Comparison of ENCODE assay signal across 8 mouse cellular contexts in genomic region chr1:131526371-131527270, GRCm38 (mm10). TPM values are rescaled to one million over a fixed set of nuclear protein-coding genes. Genes with fewer than 3 reads are reported as not detected.
DNase-seq lines count a peak whose midpoint lies in the region; ATAC-seq and TF ChIP-seq lines count a peak whose summit lies in the region.

No protein-coding gene starts in this region.

- H3K27me3 ChIP-seq in embryonic facial prominence, embryonic 10.5 days (replicated peaks; ENCODE audit: low read depth, poor library complexity, severe bottlenecking): no peaks in the 10 kb centered on the region
- H3K27me3 ChIP-seq in kidney, adult 2 months (replicated peaks; ENCODE audit: control insufficient read depth, insufficient read depth, low read length): no peaks in the 10 kb centered on the region
- no peaks in the 10 kb centered on the region; the same call in 1 of the 2 replicates for H3K27me3 ChIP-seq in liver, embryonic 14.5 days (ENCODE audit: control insufficient read depth, insufficient read depth, low read length)
- H3K27me3 ChIP-seq in stomach, postnatal 0 days (ENCODE audit: control insufficient read depth, insufficient read depth, low read length): no peaks in the 10 kb centered on the region

- H3K9ac ChIP-seq in liver, embryonic 14.5 days (replicated peaks): peak overlapping the region; percentile 80
- H3K9ac ChIP-seq in stomach, postnatal 0 days (ENCODE audit: low read length): peak overlapping the region; percentile 78

- H3K4me3 ChIP-seq in embryonic facial prominence, embryonic 10.5 days: peak overlapping the region; percentile 91
- peak overlapping the region; percentile 83 for H3K4me3 ChIP-seq in kidney, adult 2 months (ENCODE audit: insufficient read depth, low read depth, low read length)
- H3K4me3 ChIP-seq in liver, embryonic 14.5 days (ENCODE audit: insufficient read depth in 1 of 2, low read depth in 2 of 2, low read length in 2 of 2): peak overlapping the region; percentile 84 to 93
- H3K4me3 ChIP-seq in stomach, postnatal 0 days (ENCODE audit: low read depth, low read length): peak overlapping the region; percentile 78

- no peak for TF ChIP-seq CTCF in kidney, adult 2 months (conservative IDR thresholded peaks at IDR 0.05; ENCODE audit: insufficient read depth, insufficient read length, low read depth, low read length)
- TF ChIP-seq CTCF in liver, embryonic 14.5 days (IDR thresholded peaks at IDR 0.05; ENCODE audit: low read depth): peak; percentile 53
- TF ChIP-seq CTCF in stomach, postnatal 0 days (IDR thresholded peaks at IDR 0.05; ENCODE audit: low read depth): peak; percentile 56

- under 1% methylated on average over 81 of the region's 81 CpGs for WGBS in embryonic facial prominence, embryonic 10.5 days
- under 1% methylated on average over 78 of the region's 81 CpGs for WGBS in kidney, adult 2 months
- under 1% methylated on average over 76 of the region's 81 CpGs for WGBS in liver, embryonic 14.5 days (ENCODE audit: insufficient replicate concordance)
- under 1% methylated on average over 80 of the region's 81 CpGs for WGBS in stomach, postnatal 0 days

- H3K4me2 ChIP-seq in liver, embryonic 14.5 days (ENCODE audit: low read depth): peak overlapping the region; percentile 100
- peak overlapping the region; percentile 98 for H3K4me2 ChIP-seq in stomach, postnatal 0 days (replicated peaks; ENCODE audit: low read depth)

- peak; percentile 85 for DNase-seq in A20 (ENCODE audit: low read depth, low spot score)
- DNase-seq in adrenal gland, adult 8-10 months: peak; percentile 59
- DNase-seq in embryonic facial prominence, embryonic 10.5 days (ENCODE audit: low spot score): peak; percentile 83
- peak; percentile 81 to 83 for DNase-seq in heart, adult 18-20 months
- peak; percentile 83 for DNase-seq in kidney, adult 2 months
- DNase-seq in liver, embryonic 14.5 days (ENCODE audit: low read depth in 3 of 3, low spot score in 3 of 3): peak; percentile 57 to 65 (median 61)
- peak; percentile 77 for DNase-seq in neural tube, embryonic 10.5 days (ENCODE audit: extremely low spot score, low spot score)
- peak; percentile 63 for DNase-seq in stomach, postnatal 0 days (ENCODE audit: low spot score)

- ATAC-seq in liver, embryonic 14.5 days (ENCODE audit: insufficient read depth): peak; percentile 51
- peak; percentile 43 for ATAC-seq in stomach, postnatal 0 days (ENCODE audit: low FRiP score, low TSS enrichment)

- H3K36me3 ChIP-seq in embryonic facial prominence, embryonic 10.5 days (replicated peaks): peaks cover 7% of the 10 kb centered on the region; the same call in 1 of the 2 replicates
- H3K36me3 ChIP-seq in kidney, adult 2 months (ENCODE audit: control insufficient read depth, insufficient read depth, low read length): no peaks in the 10 kb centered on the region
- no peaks in the 10 kb centered on the region for H3K36me3 ChIP-seq in liver, embryonic 14.5 days (replicated peaks; ENCODE audit: control insufficient read depth, insufficient read depth, low read depth)
- no peaks in the 10 kb centered on the region for H3K36me3 ChIP-seq in stomach, postnatal 0 days (ENCODE audit: control insufficient read depth, insufficient read depth, low read length)

- TF ChIP-seq POLR2A in kidney, adult 2 months (IDR thresholded peaks at IDR 0.05; ENCODE audit: low read depth, low read length): no peak

- peak overlapping the region; percentile 93 for H3K27ac ChIP-seq in embryonic facial prominence, embryonic 10.5 days (replicated peaks)
- H3K27ac ChIP-seq in kidney, adult 2 months (ENCODE audit: insufficient read depth, low read depth, low read length): peak overlapping the region; percentile 86
- H3K27ac ChIP-seq in liver, embryonic 14.5 days: peak overlapping the region; percentile 60
- peak overlapping the region; percentile 94 for H3K27ac ChIP-seq in stomach, postnatal 0 days (replicated peaks)

- no peaks in the 10 kb centered on the region for H3K9me3 ChIP-seq in embryonic facial prominence, embryonic 10.5 days
- H3K9me3 ChIP-seq in liver, embryonic 14.5 days (ENCODE audit: control insufficient read depth, low read length): no peaks in the 10 kb centered on the region
- H3K9me3 ChIP-seq in stomach, postnatal 0 days (ENCODE audit: control insufficient read depth, low read length): no peaks in the 10 kb centered on the region

- no peak for TF ChIP-seq EP300 in liver, embryonic 14.5 days (IDR thresholded peaks at IDR 0.05; ENCODE audit: low read depth)
- no peak for TF ChIP-seq EP300 in stomach, postnatal 0 days (optimal IDR thresholded peaks at IDR 0.05)

- peaks cover 68% of the 10 kb centered on the region for H3K4me1 ChIP-seq in embryonic facial prominence, embryonic 10.5 days
- peaks cover 13% of the 10 kb centered on the region for H3K4me1 ChIP-seq in kidney, adult 2 months (ENCODE audit: control insufficient read depth, insufficient read depth, low read length)
- H3K4me1 ChIP-seq in liver, embryonic 14.5 days (replicated peaks; ENCODE audit: control insufficient read depth in 2 of 2, insufficient read depth in 2 of 2, low read length in 1 of 2): peaks cover 16 to 24% of the 10 kb centered on the region in 2 experiments
- H3K4me1 ChIP-seq in stomach, postnatal 0 days (replicated peaks; ENCODE audit: control insufficient read depth, insufficient read depth): peaks cover 4% of the 10 kb centered on the region; the same call in 1 of the 2 replicates

RNA-seq across cellular contexts. Expression of gene Srgap2, which starts 0.5 kb away (rescaled TPM):
- total RNA-seq in adrenal gland, adult 8-10 months (2022): 10 to 100 TPM; 23.5 to 40.0 (median 32.9) TPM
- 17.5 TPM in 2 replicates for polyA plus RNA-seq in embryonic facial prominence, embryonic 10.5 days (2016; fragmentation: Nextera tagmentation; extraction: Ambion mirVana)
- total RNA-seq in heart, adult 18-20 months (2021): 10 to 100 TPM; 19.5 TPM
- 11.3 and 13.0 TPM in 2 replicates for polyA plus RNA-seq in kidney, adult 2 months (2012; rRNA removed)
- polyA plus RNA-seq in liver, embryonic 14.5 days (2012; rRNA removed): 4.4 and 4.9 TPM in 2 replicates
- 3.9 and 4.9 TPM in 2 replicates for polyA plus RNA-seq in liver, embryonic 14.5 days (2014; fragmentation: Nextera tagmentation; extraction: Ambion mirVana)
- 7.7 and 9.1 TPM in 2 replicates for polyA plus RNA-seq in stomach, postnatal 0 days (2015; fragmentation: Nextera tagmentation; extraction: Ambion mirVana)

RNA-seq across cellular contexts. Expression of gene Fam72a, which starts 1.1 kb away (rescaled TPM):
- total RNA-seq in adrenal gland, adult 8-10 months (2022): 1 to 10 TPM in 2 of 4 experiments, under 1 TPM in 2; 0.77 to 1.7 (median 1.1) TPM
- 4.1 and 4.3 TPM in 2 replicates for polyA plus RNA-seq in embryonic facial prominence, embryonic 10.5 days (2016; fragmentation: Nextera tagmentation; extraction: Ambion mirVana)
- under 1 TPM; 0.87 to 0.89 TPM for total RNA-seq in heart, adult 18-20 months (2021)
- 0.05 and 0.08 TPM in 2 replicates for polyA plus RNA-seq in kidney, adult 2 months (2012; rRNA removed)
- polyA plus RNA-seq in liver, embryonic 14.5 days (2012; rRNA removed): 1.1 and 1.3 TPM in 2 replicates
- 1.3 and 1.7 TPM in 2 replicates for polyA plus RNA-seq in liver, embryonic 14.5 days (2014; fragmentation: Nextera tagmentation; extraction: Ambion mirVana)
- polyA plus RNA-seq in stomach, postnatal 0 days (2015; fragmentation: Nextera tagmentation; extraction: Ambion mirVana): 1.3 and 1.5 TPM in 2 replicates

Comparison
In these comparisons a context has a peak if more than half of its experiments do, and no peak if none do; other contexts are left out.
1. Peak in every context shown above with its lines: DNase-seq, ATAC-seq, H3K4me3 ChIP-seq and H3K27ac ChIP-seq.